Mouse (Mus musculus): ENCODE data around the gene Gm13420.

- TF ChIP-seq CTCF (IDR thresholded peaks at IDR 0.05; ENCODE audit: extremely low read depth, insufficient read depth, low read length) (no peak), POLR2A (IDR thresholded peaks at IDR 0.05; ENCODE audit: extremely low read depth, insufficient read depth, low read length) (no peak)
Observed at GRCm38 (mm10) chr2:29755693-29756092, 4.2 kb upstream of the Gm13420 start.

Measured in cortical plate, adult 2 months (tissue).